Mouse (Mus musculus) forebrain, embryonic 10.5 days (tissue): ENCODE results near the gene Ctf1. TPM values are rescaled to one million over a fixed set of nuclear protein-coding genes. Genes with fewer than 3 reads are reported as not detected.
A peak's percentile ranks its signal among the peaks of the same experiment; 100 is the strongest.
"Not testable (repeated sequence)": the region's sequence is repeated elsewhere in the genome, so short reads cannot be mapped to it uniquely, and the experiment has no call there.

Experiments
- DNase-seq: peaks from one replicate; pipeline ENCODE4 v3.0.0-alpha.2; 2017; ENCODE audit warnings: low spot score; ENCODE audit errors: extremely low spot score
- H3K27ac ChIP-seq: fragments of 300-500 bp; sonication (generic); 2 replicates; pipeline ENCODE4 v1.5.1; 2016; ENCODE audit warnings: mild to moderate bottlenecking
- H3K27me3 ChIP-seq: fragments of 300-500 bp; sonication (generic); 2 replicates; pipeline ENCODE4 v1.6.1; 2016; ENCODE audit warnings: mild to moderate bottlenecking; ENCODE audit not compliant: poor library complexity, severe bottlenecking
- H3K36me3 ChIP-seq: fragments of 300-500 bp; sonication (generic); replicated peaks from 2 replicates; pipeline ENCODE4 v1.6.1; 2016; ENCODE audit warnings: mild to moderate bottlenecking, moderate library complexity
- H3K4me1 ChIP-seq: fragments of 300-500 bp; sonication (generic); 2 replicates; pipeline ENCODE4 v1.6.1; 2016
- H3K4me3 ChIP-seq: fragments of 300-500 bp; sonication (generic); 2 replicates; pipeline ENCODE4 v1.5.1; 2016; ENCODE audit warnings: mild to moderate bottlenecking, moderate library complexity
- H3K9me3 ChIP-seq: fragments of 300-500 bp; sonication (generic); 2 replicates; pipeline ENCODE4 v1.6.1; 2016; ENCODE audit warnings: mild to moderate bottlenecking, moderate library complexity
- WGBS: fragments of 180-500 bp; shearing (Covaris S2); methylation state at CpG from one replicate; pipeline ENCODE4 v1.1.7; 2016; 5-methylcytosine and 5-hydroxymethylcytosine counted together
- polyA plus RNA-seq: library from polyadenylated mRNA; unstranded; fragments of >200 nt; fragmentation: Nextera tagmentation; extraction: Ambion mirVana; gene quantifications from 2 replicates; pipeline ENCODE4 v1.2.1, GENCODE M21; 2016

Gene Ctf1
- polyA plus RNA-seq, 1 experiment from 2014 or later: 6.0 TPM

- no peak for DNase-seq
- 0 out of 2 replicates have a peak, but pooled peaks cover 3% of the 10 kb centered on the region for H3K4me1 ChIP-seq
- H3K4me3 ChIP-seq: no peak overlapping the region
- H3K36me3 ChIP-seq: peaks cover 9% of the 10 kb centered on the region
- no peaks in the 10 kb centered on the region for H3K9me3 ChIP-seq
- no peak overlapping the region for H3K27ac ChIP-seq
- H3K27me3 ChIP-seq: no peaks in the 10 kb centered on the region
- 93% methylated on average over 13 of the region's 13 CpGs for WGBS
These were observed 32.0 kb upstream of the Ctf1 start for GRCm38 (mm10) chr7:127680541-127680940.

GRCm38 (mm10) chr7:127681888-127682553 lies 30.5 kb upstream of the Ctf1 start:
- Histone ChIP-seq H3K36me3 (peaks cover 7% of the 10 kb centered on the region), H3K4me3 (no peak overlapping the region), H3K27me3 (no peaks in the 10 kb centered on the region), H3K27ac (no peak overlapping the region), H3K9me3 (no peaks in the 10 kb centered on the region), H3K4me1 (peaks cover 10% of the 10 kb centered on the region)
- DNase-seq: no peak
- WGBS: 94% methylated on average over 8 of the region's 8 CpGs

GRCm38 (mm10) chr7:127685304-127686018 lies 27.1 kb upstream of the Ctf1 start:
- WGBS: 82% methylated on average over 14 of the region's 14 CpGs
- no peaks in the 10 kb centered on the region for H3K9me3 ChIP-seq

DNA sequence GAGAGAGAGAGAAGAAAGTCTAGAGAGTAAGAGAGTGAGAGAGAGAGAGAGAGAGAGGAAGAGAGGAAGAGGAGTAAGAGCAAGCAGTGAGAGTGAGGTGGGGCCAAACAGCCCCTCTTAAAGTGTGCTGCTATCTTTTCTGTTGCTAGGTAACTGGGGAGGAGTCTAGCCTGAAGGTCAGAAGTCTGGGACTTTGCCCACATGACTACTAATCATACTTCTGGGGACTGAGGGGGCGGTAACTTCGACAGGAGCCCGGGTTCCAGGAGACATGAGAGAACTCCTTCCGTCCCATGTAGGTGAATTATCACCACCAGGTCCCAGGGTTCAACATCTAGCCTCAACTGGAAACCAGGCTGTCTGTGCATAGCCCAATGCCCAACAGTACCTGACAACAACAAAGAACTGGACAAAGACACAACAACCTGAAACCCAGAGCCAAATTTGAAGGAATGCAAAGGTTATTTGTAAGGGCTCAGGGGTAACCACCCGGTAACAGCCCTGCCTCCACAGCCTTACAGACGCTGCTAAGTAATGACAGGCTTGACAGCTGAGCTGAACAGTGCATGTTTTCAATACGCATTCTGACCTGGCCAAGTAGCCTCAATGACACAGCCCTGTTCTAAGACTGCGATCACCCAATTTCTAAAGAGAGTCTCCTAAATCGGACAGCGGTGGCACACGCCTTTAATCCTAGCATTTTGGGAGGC lies 25.6 kb upstream of the Ctf1 start:
- Histone ChIP-seq H3K27ac (no peak overlapping the region), H3K9me3 (no peaks in the 10 kb centered on the region), H3K27me3 (no peaks in the 10 kb centered on the region), H3K4me3 (no peak overlapping the region), H3K4me1 (peaks cover 20% of the 10 kb centered on the region), H3K36me3 (no peaks in the 10 kb centered on the region; the same call in 1 of the 2 replicates)
- no peak for DNase-seq
- WGBS: 82% methylated on average over 11 of the region's 11 CpGs

More at GRCm38 (mm10) chr7:127685304-127686018, 27.1 kb upstream of the Ctf1 start:
- Histone ChIP-seq H3K4me1 (peaks cover 10% of the 10 kb centered on the region), H3K4me3 (no peak overlapping the region), H3K36me3 (no peaks in the 10 kb centered on the region; the same call in 1 of the 2 replicates), H3K27me3 (no peaks in the 10 kb centered on the region), H3K27ac (no peak overlapping the region)
- no peak for DNase-seq

DNA sequence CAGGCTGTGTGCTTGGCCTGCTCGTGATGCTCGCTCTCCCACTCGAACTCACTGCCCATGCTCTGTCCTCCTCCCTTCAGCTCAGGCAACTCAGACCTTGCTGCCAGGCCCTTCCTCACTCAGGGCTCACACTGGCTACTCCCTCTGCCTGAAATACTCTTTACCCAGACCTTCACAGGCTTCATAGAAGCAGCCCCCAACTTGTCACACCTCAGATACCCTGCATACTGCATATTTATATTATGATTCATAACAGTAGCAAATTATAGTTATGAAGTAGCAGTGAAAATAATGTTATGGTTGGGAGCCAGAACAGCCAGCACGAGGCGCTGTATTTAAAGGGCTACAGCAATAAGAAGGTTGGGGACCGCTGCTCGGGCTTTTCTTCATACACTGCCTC lies 23.6 kb upstream of the Ctf1 start:
- Histone ChIP-seq H3K4me3 (no peak overlapping the region), H3K27me3 (no peaks in the 10 kb centered on the region), H3K36me3 (peaks cover 6% of the 10 kb centered on the region), H3K4me1 (peaks cover 20% of the 10 kb centered on the region), H3K9me3 (no peaks in the 10 kb centered on the region), H3K27ac (no peak overlapping the region)
- 87% methylated on average over 7 of the region's 7 CpGs for WGBS
- no peak for DNase-seq

- Histone ChIP-seq H3K4me1 (peaks cover 20% of the 10 kb centered on the region), H3K36me3 (peaks cover 10% of the 10 kb centered on the region), H3K27me3 (no peaks in the 10 kb centered on the region), H3K4me3 (no peak overlapping the region), H3K27ac (no peak overlapping the region), H3K9me3 (no peaks in the 10 kb centered on the region)
- no peak for DNase-seq
- WGBS: 75% methylated on average over 9 of the region's 9 CpGs
These were observed 22.8 kb upstream of the Ctf1 start for GRCm38 (mm10) chr7:127689626-127690280.

DNA sequence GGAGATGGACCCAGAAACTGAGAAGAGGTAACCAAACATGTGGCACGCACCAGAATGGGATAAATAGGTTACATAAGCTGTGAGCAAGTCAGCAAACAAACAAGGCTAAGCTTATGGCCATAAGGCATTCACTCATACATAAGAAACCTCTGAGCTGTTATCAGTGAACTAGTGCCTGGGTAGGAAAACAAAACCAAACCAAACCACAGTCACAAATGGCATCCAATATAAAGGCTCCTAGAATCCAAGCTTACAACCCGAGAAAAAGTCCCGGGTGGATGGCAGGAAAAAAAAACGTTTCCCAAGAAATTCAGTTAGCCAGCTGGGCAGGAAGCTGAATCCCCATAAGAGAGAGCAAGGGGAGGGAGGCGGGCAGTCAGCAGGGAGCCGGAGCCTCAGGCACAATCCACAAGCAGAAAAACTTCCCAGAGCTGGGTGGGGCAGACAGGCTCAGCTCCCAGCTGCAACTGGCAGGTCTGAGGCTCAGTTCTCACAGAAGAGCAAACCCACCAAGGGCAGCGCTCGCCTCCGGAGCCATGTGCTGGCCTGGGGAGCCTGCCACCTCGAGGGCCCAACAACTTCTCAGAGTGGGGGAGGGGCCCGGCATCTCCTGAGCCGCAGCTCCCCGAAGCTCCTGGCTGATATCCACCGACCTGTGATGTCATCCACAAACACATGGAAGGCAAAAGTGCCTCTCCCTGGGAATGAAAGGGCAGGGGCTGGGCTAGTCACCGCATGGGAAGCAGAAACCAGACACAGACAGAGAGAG lies 21.1 kb upstream of the Ctf1 start:
- Histone ChIP-seq H3K4me3 (peak overlapping the region; percentile 48), H3K4me1 (peaks cover 18% of the 10 kb centered on the region), H3K27me3 (no peaks in the 10 kb centered on the region), H3K36me3 (peaks cover 16% of the 10 kb centered on the region), H3K9me3 (no peaks in the 10 kb centered on the region), H3K27ac (peak overlapping the region; percentile 84)
- peak; percentile 60 for DNase-seq
- WGBS: 3% methylated on average over 15 of the region's 15 CpGs

DNA sequence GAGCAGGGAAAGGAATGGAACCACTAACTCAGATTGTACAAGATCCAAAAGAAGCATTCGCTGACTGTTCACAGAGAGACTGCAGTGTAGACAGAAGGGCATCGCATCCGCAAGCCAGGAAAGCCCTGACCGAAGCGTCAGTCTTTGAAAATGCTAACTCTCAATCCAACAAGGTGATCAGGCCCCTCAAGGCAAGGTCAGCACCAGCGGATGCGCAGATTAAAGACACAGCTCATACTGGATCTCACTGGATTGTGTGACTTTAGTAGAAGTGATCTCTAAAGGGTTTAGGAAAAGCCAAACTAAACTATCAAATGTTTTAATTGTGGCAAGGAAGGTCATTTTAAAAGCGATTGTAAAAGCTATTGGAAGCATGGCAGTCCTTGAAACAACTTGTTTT lies 19.2 kb upstream of the Ctf1 start:
- Histone ChIP-seq H3K27ac (no peak overlapping the region), H3K9me3 (no peaks in the 10 kb centered on the region), H3K36me3 (peaks cover 16% of the 10 kb centered on the region), H3K4me3 (no peak overlapping the region), H3K4me1 (peaks cover 10% of the 10 kb centered on the region), H3K27me3 (no peaks in the 10 kb centered on the region)
- 95% methylated on average over 8 of the region's 8 CpGs for WGBS
- DNase-seq: no peak

GRCm38 (mm10) chr7:127693730-127694129 lies 18.8 kb upstream of the Ctf1 start:
- H3K27me3 ChIP-seq, H3K4me1 ChIP-seq, DNase-seq, H3K27ac ChIP-seq, H3K9me3 ChIP-seq, H3K4me3 ChIP-seq: not testable (repeated sequence)
- 93% methylated on average over 7 of the region's 7 CpGs for WGBS
- peaks cover 17% of the 10 kb centered on the region for H3K36me3 ChIP-seq

DNA sequence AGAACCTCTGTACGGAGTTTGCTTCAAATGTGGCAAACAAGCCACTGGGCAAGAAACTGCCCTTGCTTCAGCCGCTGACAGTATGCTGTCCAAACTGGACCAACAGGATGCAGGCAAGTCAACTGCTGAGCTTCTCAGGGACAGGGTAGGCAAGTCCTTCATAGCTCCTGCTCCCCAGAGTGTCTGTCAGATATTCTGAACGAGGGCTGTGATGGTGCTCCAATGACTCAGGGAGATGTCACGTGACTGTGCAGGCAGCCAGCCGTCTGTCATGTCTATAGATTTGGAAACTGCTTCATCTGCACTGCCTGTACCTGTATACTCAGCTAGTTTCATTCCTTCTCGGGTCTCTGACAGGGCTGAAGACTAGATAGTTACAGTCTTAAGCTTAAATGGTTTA lies 13.6 kb upstream of the Ctf1 start:
- whole genome bisulfite sequencing: 86% methylated on average over 6 of the region's 6 CpGs
- no peak for DNase-seq

GRCm38 (mm10) chr7:127700712-127701331 lies 11.7 kb upstream of the Ctf1 start:
- H3K36me3 ChIP-seq: peaks cover 62% of the 10 kb centered on the region
- WGBS: 95% methylated on average over 3 of the region's 3 CpGs

More for the DNA sequence above, 13.6 kb upstream of the Ctf1 start:
- Histone ChIP-seq H3K36me3 (peaks cover 54% of the 10 kb centered on the region), H3K27ac (no peak overlapping the region), H3K27me3 (no peaks in the 10 kb centered on the region), H3K4me1 (no peaks in the 10 kb centered on the region), H3K9me3 (no peaks in the 10 kb centered on the region), H3K4me3 (no peak overlapping the region)

More at GRCm38 (mm10) chr7:127700712-127701331, 11.7 kb upstream of the Ctf1 start:
- no peak for DNase-seq
- H3K27me3 ChIP-seq: no peaks in the 10 kb centered on the region
- H3K4me1 ChIP-seq: no peaks in the 10 kb centered on the region
- no peak overlapping the region for H3K27ac ChIP-seq
- H3K4me3 ChIP-seq: no peak overlapping the region
- H3K9me3 ChIP-seq: no peaks in the 10 kb centered on the region
